Mouse (Mus musculus): ENCODE results near the gene Chat. TPM values are rescaled to one million over a fixed set of nuclear protein-coding genes. Genes with fewer than 3 reads are reported as not detected.

The Chat gene
- 0.11 and 0.55 TPM in 2 replicates for polyA plus RNA-seq (2021; fragmentation: Nextera tagmentation)
- long read RNA-seq, experiment 1, result 0 reads
- long read RNA-seq, experiment 2, partial matches to known transcripts, result 3 of 5 reads
- long read RNA-seq, experiment 2, other reads (novel, unspliced or antisense), result 2 of 5 reads

DNA sequence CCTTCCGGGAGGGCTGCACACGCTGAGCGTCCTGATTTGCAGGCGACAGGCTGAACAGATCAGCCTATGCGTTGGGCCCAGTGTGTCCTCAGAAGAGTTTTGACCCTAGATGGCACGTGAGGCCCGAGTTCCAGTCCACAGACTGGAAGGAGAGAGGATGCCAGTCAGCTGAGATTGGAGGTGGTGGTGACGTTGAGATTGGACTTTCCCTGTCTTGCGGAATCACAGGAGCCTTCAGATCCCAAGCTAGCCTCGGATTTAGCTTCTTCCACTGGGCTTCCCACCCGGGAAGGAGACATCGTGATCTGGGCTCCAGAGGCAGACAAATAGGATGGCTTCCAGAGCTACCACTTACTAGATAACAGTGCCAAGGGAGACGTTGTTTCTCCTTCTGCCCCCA is at the start of gene Chat:
Chat (minus strand) TSS at position 101 of the 400 bp plus-strand sequence.

DNA sequence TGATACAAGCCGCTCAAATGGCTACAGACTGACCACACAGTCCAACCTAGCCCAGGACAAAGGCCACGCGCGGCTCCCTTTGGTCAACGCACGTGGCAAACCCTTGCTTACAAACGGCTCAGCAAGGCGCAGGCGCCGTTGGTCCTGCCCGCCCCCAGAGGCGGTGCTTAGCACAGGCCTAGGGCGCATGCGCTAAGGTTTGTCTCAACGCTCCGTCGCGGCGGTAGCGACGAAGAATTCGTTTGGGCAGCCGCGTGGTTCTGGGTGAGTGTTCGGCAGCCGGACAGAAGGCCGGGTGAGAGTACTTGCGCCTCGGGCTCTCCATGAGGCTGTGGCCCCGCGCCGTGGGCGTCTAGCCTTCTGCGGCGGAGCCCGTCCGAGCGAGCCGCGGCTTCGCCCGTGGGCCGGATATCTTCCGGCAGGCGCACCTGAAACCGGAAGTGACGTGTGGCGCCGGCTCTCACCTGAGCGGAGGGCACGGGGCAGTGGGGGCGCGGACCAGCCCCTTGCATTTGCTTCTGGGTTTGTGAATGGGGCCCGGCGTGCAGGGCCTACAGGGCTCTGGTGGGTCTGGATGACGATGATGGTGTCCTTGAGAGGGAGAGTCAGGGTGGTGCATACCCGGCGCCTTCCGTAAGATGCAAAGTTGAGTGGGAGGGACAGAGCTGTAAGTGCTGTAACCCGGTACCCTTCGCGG is 47.7 kb upstream of the Chat start, which contains the start of gene Ercc6:
Ercc6 (plus strand) TSS at position 186 of the 697 bp plus-strand sequence.

DNA sequence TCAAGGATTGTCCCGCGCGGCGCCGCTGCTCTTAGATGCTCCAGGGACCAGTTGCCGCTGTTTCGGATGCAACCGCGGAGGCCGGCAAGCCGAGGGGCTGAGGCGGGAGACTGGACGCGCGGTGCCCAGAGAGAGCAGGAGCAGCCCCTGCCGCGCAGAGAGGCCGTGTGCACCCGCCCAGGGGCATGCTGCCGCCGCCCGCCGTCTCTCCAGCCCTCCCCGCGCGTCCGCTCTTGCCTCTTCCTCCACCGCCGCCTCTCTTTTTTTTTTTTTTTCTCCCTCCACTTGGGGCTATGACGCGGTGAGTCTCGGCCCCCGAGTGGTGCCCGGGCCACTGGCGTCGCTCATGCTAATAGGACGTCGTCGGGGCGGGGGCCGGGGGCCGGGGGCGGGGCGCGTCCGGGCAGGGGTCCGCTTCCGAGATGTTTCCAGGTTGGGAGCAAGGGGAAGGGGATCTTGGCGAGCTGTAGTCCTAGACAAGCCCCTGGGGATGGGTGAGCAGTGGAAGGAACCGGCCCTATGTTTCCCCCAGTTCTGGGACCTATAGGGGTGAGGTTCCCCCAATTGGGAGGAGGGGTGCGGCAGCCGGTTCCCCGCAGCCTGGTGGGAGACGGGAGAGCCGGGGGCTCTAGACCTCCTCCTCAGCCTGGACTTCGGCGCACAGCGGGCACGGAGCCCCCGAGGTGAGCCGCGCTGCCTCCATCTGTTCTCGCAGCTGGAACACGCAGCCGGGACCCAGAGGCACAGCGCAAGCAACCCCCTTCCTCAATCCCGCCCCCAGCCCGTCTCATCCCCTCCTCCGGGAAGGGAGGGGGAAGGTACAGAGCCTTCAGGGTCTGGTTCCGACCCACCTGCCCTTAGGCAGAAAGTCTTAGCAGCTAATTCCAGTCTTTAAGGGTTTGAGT is 936 bp downstream of the Chat start, which contains the start of gene Slc18a3:
Slc18a3 (minus strand) TSS at position 250 of the 905 bp plus-strand sequence.

DNA sequence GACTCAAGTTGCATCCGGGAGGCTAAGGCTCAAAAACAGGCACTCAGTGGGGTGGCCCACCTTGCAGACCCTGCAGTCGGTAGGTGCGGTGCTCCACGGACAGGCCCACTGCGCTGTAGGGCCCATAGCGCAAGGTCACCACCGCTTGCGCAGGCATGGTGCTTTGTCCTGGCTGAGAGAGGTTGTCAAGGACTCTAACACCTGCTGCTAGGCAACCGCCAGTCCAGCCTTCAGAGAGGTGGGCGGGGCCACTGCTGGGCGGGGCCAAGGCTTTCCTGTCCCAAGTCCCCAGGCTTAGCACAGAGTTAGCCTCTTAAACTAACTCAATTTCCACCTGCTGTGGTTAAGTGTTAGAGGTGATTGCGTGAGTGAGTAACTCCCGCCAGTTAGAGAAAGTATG is 77.6 kb downstream of the Chat start, which contains the start of gene 1700024G13Rik:
1700024G13Rik (minus strand) TSS at position 196 of the 400 bp plus-strand sequence.

Other genes with a start within 250 kb of the Chat start
- gene Ogdhl, start 144.0 kb downstream of the Chat start, polyA plus RNA-seq (2021; fragmentation: Nextera tagmentation), result 64.1 and 74.7 TPM in 2 replicates
- gene 1700024G13Rik, start 77.6 kb downstream of the Chat start, polyA plus RNA-seq (2021; fragmentation: Nextera tagmentation), result 4.0 and 5.1 TPM in 2 replicates
- gene Slc18a3, start 1.1 kb downstream of the Chat start, polyA plus RNA-seq (2021; fragmentation: Nextera tagmentation), result 0.20 and 0.38 TPM in 2 replicates
- gene Ercc6, start 47.5 kb upstream of the Chat start, polyA plus RNA-seq (2021; fragmentation: Nextera tagmentation), result 1.0 and 1.5 TPM in 2 replicates
- 0.09 TPM in 1 of 2 replicates, not detected in the other for gene Prrxl1, start 133.4 kb upstream of the Chat start, polyA plus RNA-seq (2021; fragmentation: Nextera tagmentation)
- 0.03 TPM in 2 replicates for gene 3425401B19Rik, start 219.3 kb upstream of the Chat start, polyA plus RNA-seq (2021; fragmentation: Nextera tagmentation)